Mouse (Mus musculus) liver, embryonic 16.5 days (tissue): ENCODE measurements around the gene Olfr1246. TPM values are rescaled to one million over a fixed set of nuclear protein-coding genes. Genes with fewer than 3 reads are reported as not detected.

Experiments
- polyA plus RNA-seq: library from polyadenylated mRNA; unstranded; fragments of >200 nt; fragmentation: Nextera tagmentation; extraction: Ambion mirVana; gene quantifications from 2 replicates; pipeline ENCODE4 v1.2.1, GENCODE M21; 2015

Gene Olfr1246
- polyA plus RNA-seq, 1 experiment from 2014 or later, result not detected

Other genes with a start within 250 kb of the Olfr1246 start
- gene Olfr1234, start 228.3 kb downstream of the Olfr1246 start, polyA plus RNA-seq, result not detected in 2 replicates
- gene Olfr1238, start 183.5 kb downstream of the Olfr1246 start, polyA plus RNA-seq, result not detected in 2 replicates
- gene Olfr1239, start 172.8 kb downstream of the Olfr1246 start, polyA plus RNA-seq, result not detected in 2 replicates
- not detected in 2 replicates for gene Olfr1240, start 150.2 kb downstream of the Olfr1246 start, polyA plus RNA-seq
- gene Olfr1241, start 106.0 kb downstream of the Olfr1246 start, polyA plus RNA-seq, result not detected in 2 replicates
- gene Olfr1242, start 94.8 kb downstream of the Olfr1246 start, polyA plus RNA-seq, result not detected in 2 replicates
- gene Olfr1243, start 61.7 kb downstream of the Olfr1246 start, polyA plus RNA-seq, result not detected in 2 replicates
- not detected in 2 replicates for gene Olfr1245, start 14.7 kb downstream of the Olfr1246 start, polyA plus RNA-seq
- gene Olfr1247, start 21.0 kb upstream of the Olfr1246 start, polyA plus RNA-seq, result not detected in 2 replicates
- gene Olfr1248, start 25.1 kb upstream of the Olfr1246 start, polyA plus RNA-seq, result not detected in 2 replicates
- gene Olfr1249, start 41.8 kb upstream of the Olfr1246 start, polyA plus RNA-seq, result not detected in 2 replicates
- gene Olfr1250, start 68.3 kb upstream of the Olfr1246 start, polyA plus RNA-seq, result not detected in 2 replicates
- not detected in 2 replicates for gene Olfr1251, start 78.8 kb upstream of the Olfr1246 start, polyA plus RNA-seq
- not detected in 2 replicates for gene Olfr1252, start 131.9 kb upstream of the Olfr1246 start, polyA plus RNA-seq
- not detected in 2 replicates for gene Olfr1253, start 163.9 kb upstream of the Olfr1246 start, polyA plus RNA-seq
- gene Olfr1254, start 200.5 kb upstream of the Olfr1246 start, polyA plus RNA-seq, result not detected in 2 replicates
- gene Olfr1255, start 218.9 kb upstream of the Olfr1246 start, polyA plus RNA-seq, result not detected in 2 replicates
- not detected in 2 replicates for gene Olfr1256, start 248.4 kb upstream of the Olfr1246 start, polyA plus RNA-seq